Mouse (Mus musculus) liver, embryonic 14 days (tissue): ENCODE data around the gene Foxi1. TPM values are rescaled to one million over a fixed set of nuclear protein-coding genes. Genes with fewer than 3 reads are reported as not detected.

ENCODE experiments used
- polyA plus RNA-seq: library from polyadenylated mRNA; depleted of rRNA; stranded (reverse); fragments of >200 nt; gene quantifications from 2 replicates; pipeline ENCODE4 v1.2.3, GENCODE M21; 2012; rRNA removed

Foxi1 gene
- not detected in 2 replicates for polyA plus RNA-seq

GRCm38 (mm10) chr11:34207989-34208388 lies at the start of gene Foxi1:
Foxi1 (minus strand) TSS chr11:34208089.

Other genes with a start within 250 kb of the Foxi1 start
- 0.01 and 0.03 TPM in 2 replicates for gene Kcnmb1, start 245.1 kb downstream of the Foxi1 start, polyA plus RNA-seq
- gene Kcnip1, start 214.9 kb downstream of the Foxi1 start, polyA plus RNA-seq, result 0.09 and 0.14 TPM in 2 replicates
- gene Lcp2, start 161.2 kb downstream of the Foxi1 start, polyA plus RNA-seq, result 7.3 and 8.5 TPM in 2 replicates
- gene 4930469K13Rik, start 109.5 kb downstream of the Foxi1 start, polyA plus RNA-seq, result not detected in 2 replicates
- under 0.01 TPM in 1 of 2 replicates, not detected in the other for gene Fam196b, start 106.7 kb upstream of the Foxi1 start, polyA plus RNA-seq